Mouse (Mus musculus): ENCODE data around the gene Mrpl28. TPM values are rescaled to one million over a fixed set of nuclear protein-coding genes. Genes with fewer than 3 reads are reported as not detected.
"Not testable (repeated sequence)": the region's sequence is repeated elsewhere in the genome, so short reads cannot be mapped to it uniquely, and the experiment has no call there.

Mrpl28 gene
- 100 to 1,000 TPM; 130 to 133 TPM for total RNA-seq (2021)

- intact Hi-C loops (cut with DNase I), result loop anchor here (1.0 to 5.0 kb wide), 2 partner anchors 15 to 119 kb away; partner anchors contain the start of genes Axin1 and Fam234a
- peak; percentile 73 for DNase-seq (ENCODE audit: low spot score)
Observed at GRCm38 (mm10) chr17:26123267-26123684, at the start of gene Mrpl28. TSS of gene Mrpl28 (plus strand) at chr17:26123500.

- intact Hi-C loops (cut with DNase I), result no loop called here
- DNase-seq (ENCODE audit: low spot score), result no peak
Observed at GRCm38 (mm10) chr17:26075246-26075645, 48.1 kb upstream of the Mrpl28 start.

GRCm38 (mm10) chr17:26078851-26079250, 44.4 kb upstream of the Mrpl28 start:
- DNase-seq (ENCODE audit: low spot score), result no peak
- intact Hi-C loops (cut with DNase I), result no loop called here

GRCm38 (mm10) chr17:26080867-26081266, 42.4 kb upstream of the Mrpl28 start:
- intact Hi-C loops (cut with DNase I), result no loop called here
- no peak for DNase-seq (ENCODE audit: low spot score)

GRCm38 (mm10) chr17:26087059-26087564, 36.2 kb upstream of the Mrpl28 start:
- DNase-seq (ENCODE audit: low spot score), result no peak
- intact Hi-C loops (cut with DNase I), result no loop called here

GRCm38 (mm10) chr17:26089905-26090632, 33.2 kb upstream of the Mrpl28 start, which contains the start of gene Decr2:
TSS of gene Decr2 (minus strand) at chr17:26090337.
- intact Hi-C loops (cut with DNase I), result loop anchor here (1.0 to 5.0 kb wide), 3 partner anchors 49 to 198 kb away; no protein-coding TSS in a partner anchor
- peak; percentile 82 for DNase-seq (ENCODE audit: low spot score)

- intact Hi-C loops (cut with DNase I), result loop anchor here (5.0 kb wide), 2 partner anchors 148 to 202 kb away; partner anchors contain the start of gene Fam234a
- DNase-seq (ENCODE audit: low spot score), result no peak
Observed at GRCm38 (mm10) chr17:26094531-26095110, 28.7 kb upstream of the Mrpl28 start.

GRCm38 (mm10) chr17:26095121-26095740, 28.1 kb upstream of the Mrpl28 start, which contains the start of gene Nme4:
TSS of gene Nme4 (minus strand) at chr17:26095602.
- intact Hi-C loops (cut with DNase I), result loop anchor here (5.0 kb wide), 1 partner anchor 147 kb away; the partner anchor contains the start of gene Fam234a
- DNase-seq (ENCODE audit: low spot score), result no peak

GRCm38 (mm10) chr17:26098461-26098860, 24.8 kb upstream of the Mrpl28 start:
- intact Hi-C loops (cut with DNase I), result loop anchor here (5.0 kb wide), 1 partner anchor 144 kb away; the partner anchor contains the start of gene Fam234a
- no peak for DNase-seq (ENCODE audit: low spot score)

GRCm38 (mm10) chr17:26099316-26099715, 24.0 kb upstream of the Mrpl28 start:
- intact Hi-C loops (cut with DNase I), result loop anchor here (5.0 kb wide), 1 partner anchor 143 kb away; the partner anchor contains the start of gene Fam234a
- not testable (repeated sequence) for DNase-seq (ENCODE audit: low spot score)

GRCm38 (mm10) chr17:26100166-26100565, 23.1 kb upstream of the Mrpl28 start:
- intact Hi-C loops (cut with DNase I), result no loop called here
- no peak for DNase-seq (ENCODE audit: low spot score)

GRCm38 (mm10) chr17:26101478-26101877, 21.8 kb upstream of the Mrpl28 start:
- DNase-seq (ENCODE audit: low spot score), result no peak
- intact Hi-C loops (cut with DNase I), result no loop called here

- intact Hi-C loops (cut with DNase I), result no loop called here
- no peak for DNase-seq (ENCODE audit: low spot score)
Observed at GRCm38 (mm10) chr17:26105619-26106018, 17.7 kb upstream of the Mrpl28 start.

GRCm38 (mm10) chr17:26110156-26110555, 13.1 kb upstream of the Mrpl28 start:
- intact Hi-C loops (cut with DNase I), result no loop called here
- no peak for DNase-seq (ENCODE audit: low spot score)

GRCm38 (mm10) chr17:26111024-26111423, 12.3 kb upstream of the Mrpl28 start:
- DNase-seq (ENCODE audit: low spot score), result no peak
- intact Hi-C loops (cut with DNase I), result no loop called here

- intact Hi-C loops (cut with DNase I), result no loop called here
Observed at GRCm38 (mm10) chr17:26111722-26112121, 11.6 kb upstream of the Mrpl28 start.

GRCm38 (mm10) chr17:26112751-26113150, 10.5 kb upstream of the Mrpl28 start:
- no peak for DNase-seq (ENCODE audit: low spot score)
- intact Hi-C loops (cut with DNase I), result no loop called here

More at GRCm38 (mm10) chr17:26111722-26112121, 11.6 kb upstream of the Mrpl28 start:
- DNase-seq (ENCODE audit: low spot score), result no peak

- intact Hi-C loops (cut with DNase I), result no loop called here
- DNase-seq (ENCODE audit: low spot score), result no peak
Observed at GRCm38 (mm10) chr17:26113181-26113948, 9.9 kb upstream of the Mrpl28 start, which contains the start of gene Tmem8. TSS of gene Tmem8 (plus strand) at chr17:26113299.

GRCm38 (mm10) chr17:26114061-26114460, 9.2 kb upstream of the Mrpl28 start:
- no peak for DNase-seq (ENCODE audit: low spot score)
- intact Hi-C loops (cut with DNase I), result no loop called here
